Mouse (Mus musculus) intestine, embryonic 15.5 days (tissue): Measurements from ENCODE around the gene Ankrd13d. TPM values are rescaled to one million over a fixed set of nuclear protein-coding genes. Genes with fewer than 3 reads are reported as not detected.

Source experiments
- ATAC-seq: fragments of 200-750 bp; cut with Nextera tagmentation; 2 replicates; pipeline ENCODE4 v1.8.0; 2017; ENCODE audit warnings: moderate TSS enrichment, moderate library complexity
- H3K27ac ChIP-seq: fragments of 300-500 bp; sonication (generic); 2 replicates; pipeline ENCODE4 v1.5.1; 2015; ENCODE audit warnings: mild to moderate bottlenecking, inconsistent platforms
- H3K27me3 ChIP-seq: fragments of 300-500 bp; sonication (generic); replicated peaks from 2 replicates; pipeline ENCODE4 v1.6.1; 2015; ENCODE audit warnings: inconsistent platforms
- H3K36me3 ChIP-seq: fragments of 300-500 bp; sonication (generic); 2 replicates; pipeline ENCODE4 v1.6.1; 2015; ENCODE audit warnings: inconsistent platforms
- H3K4me1 ChIP-seq: fragments of 300-500 bp; sonication (generic); replicated peaks from 2 replicates; pipeline ENCODE4 v1.6.1; 2015; ENCODE audit warnings: inconsistent platforms
- H3K4me2 ChIP-seq: fragments of 300-500 bp; sonication (generic); replicated peaks from 2 replicates; pipeline ENCODE4 v1.6.1; 2015; ENCODE audit warnings: mild to moderate bottlenecking, inconsistent platforms
- H3K4me3 ChIP-seq: fragments of 300-500 bp; sonication (generic); replicated peaks from 2 replicates; pipeline ENCODE4 v1.5.1; 2015; ENCODE audit warnings: inconsistent platforms
- H3K9ac ChIP-seq: fragments of 300-500 bp; sonication (generic); 2 replicates; pipeline ENCODE4 v1.6.1; 2015; ENCODE audit warnings: inconsistent platforms
- H3K9me3 ChIP-seq: fragments of 300-500 bp; sonication (generic); 2 replicates; pipeline ENCODE4 v1.6.1; 2016; ENCODE audit warnings: inconsistent platforms
- WGBS: fragments of 180-500 bp; shearing (Covaris S2); methylation state at CpG from one replicate; pipeline ENCODE4 v1.1.7; 2015; 5-methylcytosine and 5-hydroxymethylcytosine counted together
- polyA plus RNA-seq: library from polyadenylated mRNA; unstranded; fragments of >200 nt; fragmentation: Nextera tagmentation; extraction: Ambion mirVana; gene quantifications from 2 replicates; pipeline ENCODE4 v1.2.1, GENCODE M21; 2015

Ankrd13d gene
- polyA plus RNA-seq, 1 experiment from 2014 or later, result 5.7 TPM

- Histone ChIP-seq H3K36me3 (0 out of 2 replicates have a peak, but pooled peaks cover 3% of the 10 kb centered on the region), H3K9me3 (no peaks in the 10 kb centered on the region), H3K27me3 (no peaks in the 10 kb centered on the region), H3K4me1 (peaks cover 11% of the 10 kb centered on the region), H3K4me3 (no peak overlapping the region), H3K27ac (no peak overlapping the region), H3K4me2 (no peak overlapping the region), H3K9ac (no peak overlapping the region)
- no peak for ATAC-seq
- WGBS, result 98% methylated on average over 1 of the region's 1 CpGs
Measured at GRCm38 (mm10) chr19:4279487-4279886, 3.5 kb downstream of the Ankrd13d start.

DNA sequence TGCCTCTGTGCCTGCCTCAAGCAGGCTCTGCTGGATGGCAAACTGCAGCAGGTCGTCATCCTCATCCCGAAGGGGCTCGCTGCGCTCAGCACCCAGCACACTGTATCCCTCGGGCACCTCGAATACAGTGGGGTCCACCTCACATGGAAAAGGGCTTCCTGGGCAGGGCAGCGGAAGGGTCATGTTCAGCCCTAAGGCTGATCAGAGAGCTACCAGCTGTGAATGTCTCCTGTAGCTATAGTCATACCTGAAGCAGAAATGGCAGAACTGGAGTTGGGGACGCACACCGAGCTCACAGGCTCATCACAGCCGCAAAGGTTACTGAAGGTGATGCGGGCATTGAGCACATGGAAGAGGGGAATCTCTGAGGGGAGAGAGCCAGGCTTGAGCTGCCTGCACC is 12.0 kb downstream of the Ankrd13d start:
- no peak overlapping the region for H3K4me2 ChIP-seq
- no peak for ATAC-seq
- H3K9me3 ChIP-seq, result no peaks in the 10 kb centered on the region
- WGBS, result 94% methylated on average over 11 of the region's 11 CpGs
- H3K27me3 ChIP-seq, result no peaks in the 10 kb centered on the region
- H3K4me1 ChIP-seq, result 0 out of 2 replicates have a peak, but pooled peaks cover 4% of the 10 kb centered on the region
- H3K36me3 ChIP-seq, result 0 out of 2 replicates have a peak, but pooled peaks cover 2% of the 10 kb centered on the region
- H3K27ac ChIP-seq, result no peak overlapping the region
- H3K9ac ChIP-seq, result no peak overlapping the region
- no peak overlapping the region for H3K4me3 ChIP-seq

GRCm38 (mm10) chr19:4270187-4270586 is 12.8 kb downstream of the Ankrd13d start:
- H3K27me3 ChIP-seq, result no peaks in the 10 kb centered on the region
- WGBS, result 77% methylated on average over 6 of the region's 6 CpGs
- H3K4me2 ChIP-seq, result no peak overlapping the region
- no peak overlapping the region for H3K27ac ChIP-seq
- no peaks in the 10 kb centered on the region for H3K9me3 ChIP-seq
- no peak overlapping the region for H3K4me3 ChIP-seq
- 0 out of 2 replicates have a peak, but pooled peaks cover 4% of the 10 kb centered on the region for H3K4me1 ChIP-seq
- H3K9ac ChIP-seq, result no peak overlapping the region
- no peaks in the 10 kb centered on the region; the same call in 1 of the 2 replicates for H3K36me3 ChIP-seq
- no peak for ATAC-seq

- peak; percentile 98 for ATAC-seq
- H3K9ac ChIP-seq, result peak within 1 kb of the TSS; percentile 65
- peak within 1 kb of the TSS; percentile 66 for H3K27ac ChIP-seq
- 7% methylated on average over 46 of the region's 46 CpGs for WGBS
- peak within 1 kb of the TSS; percentile 74 for H3K4me2 ChIP-seq
- H3K36me3 ChIP-seq, result peaks cover 4% of the 10 kb centered on the region; the same call in 1 of the 2 replicates
- H3K4me1 ChIP-seq, result 0 out of 2 replicates have a peak, but pooled peaks cover 5% of the 10 kb centered on the region
- no peaks in the 10 kb centered on the region for H3K27me3 ChIP-seq
- no peaks in the 10 kb centered on the region for H3K9me3 ChIP-seq
- peak within 1 kb of the TSS; percentile 53 for H3K4me3 ChIP-seq
Measured at GRCm38 (mm10) chr19:4268566-4269361, 14.2 kb downstream of the Ankrd13d start, which contains the start of gene Ssh3. Gene Ssh3 (minus strand): TSS chr19:4269180.

- H3K4me2 ChIP-seq, result no peak overlapping the region
- no peak overlapping the region for H3K4me3 ChIP-seq
- ATAC-seq, result no peak
- 0 out of 2 replicates have a peak, but pooled peaks cover 10% of the 10 kb centered on the region for H3K4me1 ChIP-seq
- peaks cover 4% of the 10 kb centered on the region; the same call in 1 of the 2 replicates for H3K36me3 ChIP-seq
- WGBS, result 77% methylated on average over 4 of the region's 4 CpGs
- H3K27me3 ChIP-seq, result no peaks in the 10 kb centered on the region
- H3K9me3 ChIP-seq, result no peaks in the 10 kb centered on the region
- H3K9ac ChIP-seq, result no peak overlapping the region
- no peak overlapping the region for H3K27ac ChIP-seq
Measured at GRCm38 (mm10) chr19:4265956-4266355, 17.0 kb downstream of the Ankrd13d start.

DNA sequence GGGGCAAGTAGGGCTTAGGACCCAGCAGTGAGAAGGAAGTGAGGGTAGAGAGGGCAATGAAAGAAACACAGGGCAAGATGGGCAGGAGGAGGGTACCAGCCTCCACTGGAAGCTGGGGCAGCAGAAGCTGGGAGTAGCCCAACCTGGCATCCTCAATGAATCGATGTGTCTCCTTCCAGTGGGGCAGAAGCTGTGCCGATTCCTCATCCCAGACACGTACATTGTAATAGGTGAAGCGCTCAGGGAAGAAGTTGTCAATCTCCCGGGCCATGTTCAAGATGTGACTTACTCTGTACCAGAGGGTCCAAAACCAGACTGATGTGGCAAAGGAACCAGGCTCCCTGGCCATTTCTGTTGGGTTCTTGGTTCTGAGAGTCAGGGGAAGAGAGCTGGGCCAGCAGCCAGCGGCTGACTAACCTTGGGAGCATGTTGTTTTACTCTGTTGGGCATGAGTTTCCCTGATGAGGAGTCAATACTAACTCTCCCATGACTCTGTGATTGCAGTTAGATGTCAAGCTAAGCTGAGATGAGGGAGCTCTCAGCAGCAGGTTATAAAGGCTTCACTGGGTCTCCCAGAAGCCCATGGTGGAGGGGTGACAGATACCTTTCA is 18.7 kb downstream of the Ankrd13d start:
- no peak for ATAC-seq
- WGBS, result 91% methylated on average over 6 of the region's 6 CpGs
- H3K4me2 ChIP-seq, result no peak overlapping the region
- no peak overlapping the region for H3K27ac ChIP-seq
- H3K36me3 ChIP-seq, result peaks cover 4% of the 10 kb centered on the region; the same call in 1 of the 2 replicates
- H3K9me3 ChIP-seq, result no peaks in the 10 kb centered on the region
- no peak overlapping the region for H3K9ac ChIP-seq
- 0 out of 2 replicates have a peak, but pooled peaks cover 8% of the 10 kb centered on the region for H3K4me1 ChIP-seq
- H3K4me3 ChIP-seq, result no peak overlapping the region
- no peaks in the 10 kb centered on the region for H3K27me3 ChIP-seq

DNA sequence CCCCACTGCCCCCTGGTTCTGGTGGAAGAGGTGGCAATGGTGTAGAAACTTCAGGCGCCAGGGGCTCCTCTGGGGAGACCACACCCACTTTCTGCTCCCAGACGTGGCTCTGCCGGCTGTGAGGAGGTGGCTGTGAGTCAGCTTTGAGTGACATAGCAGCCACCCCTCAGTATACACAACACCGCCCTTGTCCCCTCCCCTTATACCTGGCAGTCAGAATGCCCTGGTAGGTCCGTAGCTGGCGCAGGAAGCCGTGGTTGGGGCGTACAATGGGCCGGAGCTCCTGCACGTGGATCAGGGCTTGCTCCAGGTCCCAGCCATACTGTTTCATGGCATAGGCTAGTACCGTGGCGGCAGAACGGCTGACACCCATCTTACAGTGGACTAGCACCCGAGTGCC is 19.2 kb downstream of the Ankrd13d start:
- no peak for ATAC-seq
- Histone ChIP-seq H3K9me3 (no peaks in the 10 kb centered on the region), H3K9ac (no peak overlapping the region), H3K4me2 (no peak overlapping the region), H3K4me3 (no peak overlapping the region), H3K27me3 (no peaks in the 10 kb centered on the region), H3K36me3 (peaks cover 4% of the 10 kb centered on the region; the same call in 1 of the 2 replicates), H3K27ac (no peak overlapping the region), H3K4me1 (0 out of 2 replicates have a peak, but pooled peaks cover 6% of the 10 kb centered on the region)
- 59% methylated on average over 14 of the region's 14 CpGs for WGBS

GRCm38 (mm10) chr19:4262756-4263155 is 20.2 kb downstream of the Ankrd13d start:
- H3K9me3 ChIP-seq, result no peaks in the 10 kb centered on the region
- H3K4me1 ChIP-seq, result peaks cover 10% of the 10 kb centered on the region
- no peak overlapping the region for H3K4me2 ChIP-seq
- peaks cover 4% of the 10 kb centered on the region; the same call in 1 of the 2 replicates for H3K36me3 ChIP-seq
- H3K4me3 ChIP-seq, result no peak overlapping the region
- ATAC-seq, result no peak
- H3K27me3 ChIP-seq, result no peaks in the 10 kb centered on the region
- no peak overlapping the region for H3K27ac ChIP-seq
- 70% methylated on average over 6 of the region's 6 CpGs for WGBS
- 0 out of 2 replicates have a peak overlapping the region, but pooled peaks have one; percentile 12 for H3K9ac ChIP-seq

DNA sequence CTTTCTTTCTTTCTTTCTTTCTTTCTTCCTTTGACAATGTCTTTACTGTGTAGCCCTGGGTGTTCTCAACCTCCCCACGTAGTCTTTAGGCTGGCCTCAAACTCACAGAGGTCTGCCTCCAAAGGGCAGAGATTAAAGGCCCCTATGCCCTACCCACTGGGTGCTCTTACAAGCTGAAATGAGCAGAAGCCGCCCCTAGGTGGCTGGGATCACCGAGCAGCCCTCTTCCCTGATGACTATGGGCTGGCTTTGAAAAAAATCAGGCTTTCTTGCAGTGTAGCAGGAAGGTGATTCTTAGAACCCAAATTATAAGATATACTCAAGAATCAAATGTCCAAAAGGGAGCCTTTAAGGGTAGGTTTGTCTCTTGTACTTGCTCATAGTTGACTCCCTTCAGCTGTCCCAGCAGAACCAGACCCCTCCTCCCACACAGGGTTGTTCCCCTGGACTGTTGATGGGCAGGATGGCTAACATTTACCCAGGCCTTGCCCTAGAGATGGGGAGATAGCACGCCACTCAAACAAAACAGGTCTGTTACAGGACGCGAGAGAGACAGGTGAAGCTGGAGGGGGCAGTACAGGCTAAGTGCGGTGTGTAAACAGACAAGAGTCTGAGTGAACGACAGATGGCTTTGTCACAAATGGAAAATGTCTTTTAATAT is 21.8 kb downstream of the Ankrd13d start:
- no peak overlapping the region for H3K4me3 ChIP-seq
- WGBS, result 46% methylated on average over 8 of the region's 8 CpGs
- ATAC-seq, result no peak
- peaks cover 4% of the 10 kb centered on the region; the same call in 1 of the 2 replicates for H3K36me3 ChIP-seq
- no peak overlapping the region for H3K27ac ChIP-seq
- H3K9ac ChIP-seq, result no peak overlapping the region
- peaks cover 11% of the 10 kb centered on the region for H3K4me1 ChIP-seq
- no peak overlapping the region for H3K4me2 ChIP-seq
- H3K27me3 ChIP-seq, result no peaks in the 10 kb centered on the region
- no peaks in the 10 kb centered on the region for H3K9me3 ChIP-seq

GRCm38 (mm10) chr19:4257897-4258252 is 25.1 kb downstream of the Ankrd13d start:
- H3K9ac ChIP-seq, result peak overlapping the region; percentile 50
- 20% methylated on average over 12 of the region's 12 CpGs for WGBS
- H3K9me3 ChIP-seq, result no peaks in the 10 kb centered on the region
- peaks cover 5% of the 10 kb centered on the region for H3K4me1 ChIP-seq
- no peaks in the 10 kb centered on the region for H3K36me3 ChIP-seq
- no peak overlapping the region for H3K27ac ChIP-seq
- no peaks in the 10 kb centered on the region for H3K27me3 ChIP-seq
- ATAC-seq, result peak; percentile 50; the same call in 1 of the 2 replicates
- H3K4me2 ChIP-seq, result peak overlapping the region; percentile 81
- H3K4me3 ChIP-seq, result peak overlapping the region; percentile 52

GRCm38 (mm10) chr19:4257216-4257896 is 25.6 kb downstream of the Ankrd13d start:
- Histone ChIP-seq H3K4me1 (peaks cover 5% of the 10 kb centered on the region), H3K27ac (no peak overlapping the region), H3K9ac (peak overlapping the region; percentile 50), H3K4me3 (peak overlapping the region; percentile 52), H3K4me2 (peak overlapping the region; percentile 81), H3K9me3 (no peaks in the 10 kb centered on the region), H3K27me3 (no peaks in the 10 kb centered on the region), H3K36me3 (no peaks in the 10 kb centered on the region)
- under 1% methylated on average over 41 of the region's 41 CpGs for WGBS
- peak; percentile 90 for ATAC-seq
